Mouse (Mus musculus) cerebellum, adult 2 months (tissue): Measurements from ENCODE around the gene Znrf3.

ENCODE experiments used
- CTCF ChIP-seq: fragments of 200-500 bp; IDR thresholded peaks from 2 replicates; pipeline ENCODE4 v1.5.1; 2011; ENCODE audit warnings: low read depth, mild to moderate bottlenecking, control low read depth, low read length, moderate library complexity, borderline replicate concordance; ENCODE audit not compliant: insufficient read depth
- POLR2A ChIP-seq: fragments of 200-500 bp; IDR thresholded peaks from 2 replicates; pipeline ENCODE4 v1.6.1; 2011; ENCODE audit warnings: low read length, control low read depth, borderline replicate concordance; ENCODE audit not compliant: insufficient read depth

- no peak for TF ChIP-seq CTCF
- TF ChIP-seq POLR2A: no peak
Observed at GRCm38 (mm10) chr11:5271274-5272065, 173.2 kb downstream of the Znrf3 start.
